Mouse (Mus musculus): ENCODE data around the gene Slx4ip. TPM values are rescaled to one million over a fixed set of nuclear protein-coding genes. Genes with fewer than 3 reads are reported as not detected.

Gene Slx4ip
- polyA plus RNA-seq, 1 experiment from 2014 or later = 9.4 TPM

DNA sequence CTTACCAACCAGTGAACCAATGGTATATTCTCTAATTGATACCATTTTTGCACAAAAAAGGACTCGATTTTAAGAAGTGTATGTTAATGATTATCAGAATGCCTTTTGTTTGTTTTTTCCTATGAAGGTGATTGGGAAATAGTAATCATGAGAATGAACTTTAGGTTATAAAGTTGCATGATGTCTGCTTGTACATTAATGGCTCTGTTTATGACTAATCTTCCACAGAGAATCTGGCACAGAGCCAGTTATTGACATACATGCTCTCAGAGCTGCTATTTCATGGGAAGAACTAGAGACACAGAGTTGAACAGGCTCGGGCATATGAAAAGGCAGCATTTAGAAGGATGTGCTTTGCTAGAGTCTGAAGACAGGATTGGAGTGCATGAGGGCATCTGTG lies 5.1 kb downstream of the Slx4ip start:
- H3K4me1 ChIP-seq (ENCODE audit: control insufficient read depth, insufficient read depth, low read length) = no peaks in the 10 kb centered on the region
- H3K4me2 ChIP-seq (ENCODE audit: low read depth) = no peak overlapping the region
- H3K36me3 ChIP-seq (ENCODE audit: control insufficient read depth, insufficient read depth, low read length) = no peaks in the 10 kb centered on the region
- H3K9ac ChIP-seq (ENCODE audit: low read length) = no peak overlapping the region
- H3K27me3 ChIP-seq (ENCODE audit: control insufficient read depth, insufficient read depth, low read length) = no peaks in the 10 kb centered on the region
- ATAC-seq (ENCODE audit: insufficient read depth, low FRiP score, low TSS enrichment) (no peak), DNase-seq (ENCODE audit: low spot score) (no peak)
- no peak overlapping the region for H3K27ac ChIP-seq (ENCODE audit: low read depth, low read length)
- H3K9me3 ChIP-seq (ENCODE audit: control insufficient read depth, low read length) = no peaks in the 10 kb centered on the region
- WGBS = 77% methylated on average over 2 of the region's 2 CpGs
- H3K4me3 ChIP-seq (ENCODE audit: low read depth, low read length) = no peak overlapping the region

DNA sequence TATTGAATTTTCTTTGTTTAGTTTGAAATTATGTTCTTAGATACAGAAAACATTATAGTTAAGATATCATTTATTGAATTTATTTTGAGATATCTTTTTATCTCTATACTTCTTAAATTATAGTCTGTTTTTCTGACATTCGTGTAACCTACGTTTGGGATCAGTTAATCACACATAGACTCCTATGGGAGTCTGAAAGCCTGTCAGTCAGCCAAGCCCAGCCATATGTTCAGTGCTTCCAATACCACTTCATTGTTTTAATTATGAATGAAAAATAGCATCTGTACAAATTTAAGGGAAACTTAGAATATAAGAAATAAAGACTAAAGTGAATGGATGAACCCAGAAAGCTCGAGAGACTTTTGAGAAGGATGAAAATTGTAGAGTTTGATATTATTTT lies 17.6 kb downstream of the Slx4ip start:
- WGBS = 79% methylated on average over 3 of the region's 3 CpGs

DNA sequence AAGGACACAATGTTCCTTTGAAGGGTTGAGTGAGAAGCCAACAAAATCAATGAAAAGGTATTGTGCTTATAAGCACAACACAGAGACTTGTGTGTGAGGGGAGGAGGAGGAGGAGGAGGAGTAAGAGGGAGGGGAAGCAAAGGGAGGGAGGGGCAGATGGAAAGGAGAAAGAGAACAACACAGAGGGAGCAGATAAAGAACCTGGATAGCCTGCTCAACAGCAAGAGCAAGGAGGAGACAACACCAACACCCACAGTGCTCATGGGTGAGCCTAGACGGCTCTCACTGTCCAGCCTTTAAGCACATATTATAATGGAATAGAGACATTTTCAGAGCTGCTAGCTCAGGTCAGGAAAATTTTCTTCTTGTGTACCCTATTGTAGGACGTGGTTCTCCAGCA lies 18.3 kb downstream of the Slx4ip start:
- Histone ChIP-seq H3K4me3 (ENCODE audit: low read depth, low read length) (no peak overlapping the region), H3K27ac (ENCODE audit: low read depth, low read length) (no peak overlapping the region), H3K4me2 (ENCODE audit: low read depth) (no peak overlapping the region), H3K27me3 (ENCODE audit: control insufficient read depth, insufficient read depth, low read length) (no peaks in the 10 kb centered on the region), H3K4me1 (ENCODE audit: control insufficient read depth, insufficient read depth, low read length) (peaks cover 5% of the 10 kb centered on the region; the same call in 1 of the 2 replicates), H3K36me3 (ENCODE audit: control insufficient read depth, insufficient read depth, low read length) (no peaks in the 10 kb centered on the region), H3K9ac (ENCODE audit: low read length) (no peak overlapping the region), H3K9me3 (ENCODE audit: control insufficient read depth, low read length) (no peaks in the 10 kb centered on the region)
- DNase-seq (ENCODE audit: low spot score) (no peak), ATAC-seq (ENCODE audit: insufficient read depth, low FRiP score, low TSS enrichment) (no peak)
- 68% methylated on average over 2 of the region's 2 CpGs for WGBS

More for the DNA sequence above, 17.6 kb downstream of the Slx4ip start:
- Histone ChIP-seq H3K4me2 (ENCODE audit: low read depth) (no peak overlapping the region), H3K9me3 (ENCODE audit: control insufficient read depth, low read length) (no peaks in the 10 kb centered on the region), H3K36me3 (ENCODE audit: control insufficient read depth, insufficient read depth, low read length) (no peaks in the 10 kb centered on the region), H3K9ac (ENCODE audit: low read length) (no peak overlapping the region), H3K4me1 (ENCODE audit: control insufficient read depth, insufficient read depth, low read length) (peaks cover 5% of the 10 kb centered on the region; the same call in 1 of the 2 replicates), H3K27me3 (ENCODE audit: control insufficient read depth, insufficient read depth, low read length) (no peaks in the 10 kb centered on the region), H3K4me3 (ENCODE audit: low read depth, low read length) (no peak overlapping the region), H3K27ac (ENCODE audit: low read depth, low read length) (no peak overlapping the region)
- ATAC-seq (ENCODE audit: insufficient read depth, low FRiP score, low TSS enrichment) (no peak), DNase-seq (ENCODE audit: low spot score) (no peak)

DNA sequence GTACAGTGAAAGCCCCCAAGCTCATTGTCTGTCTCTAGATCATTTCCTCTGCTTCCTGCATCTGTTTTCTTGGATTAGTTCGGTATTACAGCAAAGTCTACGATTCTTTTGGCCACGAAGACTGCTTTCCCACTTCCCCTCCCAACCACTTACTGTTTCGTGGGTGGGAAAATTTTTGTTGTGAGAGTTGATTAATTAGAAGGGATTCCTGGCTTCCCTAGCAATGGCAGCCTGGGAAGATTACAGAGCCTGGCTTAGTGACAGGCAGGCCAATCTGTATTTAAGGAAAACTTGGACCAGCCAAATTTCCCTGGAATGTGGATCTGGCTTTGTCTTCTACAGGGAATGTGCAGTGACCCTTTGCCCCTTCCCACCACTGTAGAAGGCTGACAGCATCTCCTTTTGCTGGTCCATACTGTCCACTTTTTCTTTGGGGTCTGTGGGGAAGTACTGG lies 21.0 kb downstream of the Slx4ip start:
- H3K4me2 ChIP-seq (ENCODE audit: low read depth) = no peak overlapping the region
- H3K27me3 ChIP-seq (ENCODE audit: control insufficient read depth, insufficient read depth, low read length) = no peaks in the 10 kb centered on the region
- no peak overlapping the region for H3K4me3 ChIP-seq (ENCODE audit: low read depth, low read length)
- no peaks in the 10 kb centered on the region for H3K9me3 ChIP-seq (ENCODE audit: control insufficient read depth, low read length)
- DNase-seq (ENCODE audit: low spot score) (no peak), ATAC-seq (ENCODE audit: insufficient read depth, low FRiP score, low TSS enrichment) (no peak)
- H3K36me3 ChIP-seq (ENCODE audit: control insufficient read depth, insufficient read depth, low read length) = no peaks in the 10 kb centered on the region
- H3K4me1 ChIP-seq (ENCODE audit: control insufficient read depth, insufficient read depth, low read length) = peaks cover 5% of the 10 kb centered on the region; the same call in 1 of the 2 replicates
- no peak overlapping the region for H3K27ac ChIP-seq (ENCODE audit: low read depth, low read length)
- 34% methylated on average over 4 of the region's 4 CpGs for WGBS
- H3K9ac ChIP-seq (ENCODE audit: low read length) = no peak overlapping the region

DNA sequence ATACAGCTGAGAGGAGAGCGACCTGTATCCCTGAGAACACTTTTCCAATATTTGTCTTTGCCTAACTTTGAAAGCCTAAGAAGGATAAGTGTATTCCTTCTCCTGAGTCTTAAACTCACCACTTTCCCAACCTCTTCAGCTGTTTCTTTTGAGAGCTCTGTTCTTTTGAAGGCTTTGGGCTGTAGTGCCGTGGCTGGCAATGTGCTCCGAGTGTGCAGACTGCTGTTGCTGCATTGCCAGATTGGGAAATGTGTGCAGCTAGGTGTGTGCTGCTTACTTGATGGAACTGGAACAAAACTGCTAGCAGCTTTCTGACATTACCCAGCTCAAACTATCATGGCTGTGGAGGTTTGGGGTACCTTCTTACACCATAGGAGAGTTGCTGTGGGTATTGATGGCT lies 22.0 kb downstream of the Slx4ip start:
- ATAC-seq (ENCODE audit: insufficient read depth, low FRiP score, low TSS enrichment) = no peak
- Histone ChIP-seq H3K9ac (ENCODE audit: low read length) (no peak overlapping the region), H3K4me1 (ENCODE audit: control insufficient read depth, insufficient read depth, low read length) (peaks cover 5% of the 10 kb centered on the region; the same call in 1 of the 2 replicates), H3K27me3 (ENCODE audit: control insufficient read depth, insufficient read depth, low read length) (no peaks in the 10 kb centered on the region), H3K36me3 (ENCODE audit: control insufficient read depth, insufficient read depth, low read length) (no peaks in the 10 kb centered on the region), H3K4me2 (ENCODE audit: low read depth) (no peak overlapping the region), H3K9me3 (ENCODE audit: control insufficient read depth, low read length) (no peaks in the 10 kb centered on the region), H3K27ac (ENCODE audit: low read depth, low read length) (no peak overlapping the region), H3K4me3 (ENCODE audit: low read depth, low read length) (no peak overlapping the region)
- 51% methylated on average over 3 of the region's 3 CpGs for WGBS
- no peak for DNase-seq (ENCODE audit: low spot score)

DNA sequence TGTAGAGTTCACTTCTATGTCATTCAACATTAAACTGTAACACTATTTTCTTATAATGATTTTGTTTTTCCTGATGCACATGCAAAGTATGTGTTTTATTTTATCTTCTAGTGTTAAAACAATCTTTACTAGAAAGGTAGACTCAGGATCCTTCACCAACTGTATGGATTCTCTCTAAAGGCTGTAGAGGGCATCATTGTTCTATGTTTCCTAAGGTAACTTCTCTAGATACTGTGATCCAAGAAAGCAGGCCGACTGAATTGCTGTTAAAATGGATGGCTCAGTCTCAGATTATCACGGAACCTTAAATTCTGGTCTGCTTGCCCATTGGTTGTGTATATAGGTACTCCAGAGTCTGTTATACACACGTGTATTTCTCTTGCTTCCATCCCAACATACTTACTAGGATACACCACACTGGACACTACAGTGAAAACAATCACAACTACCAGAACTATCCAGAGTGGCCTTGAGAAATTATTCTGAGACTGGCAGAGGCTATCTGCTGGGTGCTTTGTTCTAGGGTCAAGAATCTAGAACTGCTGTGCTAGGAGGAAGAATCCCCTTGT lies 23.4 kb downstream of the Slx4ip start:
- no peak for DNase-seq (ENCODE audit: low spot score)
- no peaks in the 10 kb centered on the region for H3K36me3 ChIP-seq (ENCODE audit: control insufficient read depth, insufficient read depth, low read length)
- H3K9ac ChIP-seq (ENCODE audit: low read length) = no peak overlapping the region
- 76% methylated on average over 3 of the region's 3 CpGs for WGBS
- H3K4me2 ChIP-seq (ENCODE audit: low read depth) = no peak overlapping the region
- H3K4me3 ChIP-seq (ENCODE audit: low read depth, low read length) = no peak overlapping the region
- H3K9me3 ChIP-seq (ENCODE audit: control insufficient read depth, low read length) = no peaks in the 10 kb centered on the region
- no peak overlapping the region for H3K27ac ChIP-seq (ENCODE audit: low read depth, low read length)
- no peak for ATAC-seq (ENCODE audit: insufficient read depth, low FRiP score, low TSS enrichment)
- no peaks in the 10 kb centered on the region for H3K27me3 ChIP-seq (ENCODE audit: control insufficient read depth, insufficient read depth, low read length)
- H3K4me1 ChIP-seq (ENCODE audit: control insufficient read depth, insufficient read depth, low read length) = peaks cover 5% of the 10 kb centered on the region; the same call in 1 of the 2 replicates

DNA sequence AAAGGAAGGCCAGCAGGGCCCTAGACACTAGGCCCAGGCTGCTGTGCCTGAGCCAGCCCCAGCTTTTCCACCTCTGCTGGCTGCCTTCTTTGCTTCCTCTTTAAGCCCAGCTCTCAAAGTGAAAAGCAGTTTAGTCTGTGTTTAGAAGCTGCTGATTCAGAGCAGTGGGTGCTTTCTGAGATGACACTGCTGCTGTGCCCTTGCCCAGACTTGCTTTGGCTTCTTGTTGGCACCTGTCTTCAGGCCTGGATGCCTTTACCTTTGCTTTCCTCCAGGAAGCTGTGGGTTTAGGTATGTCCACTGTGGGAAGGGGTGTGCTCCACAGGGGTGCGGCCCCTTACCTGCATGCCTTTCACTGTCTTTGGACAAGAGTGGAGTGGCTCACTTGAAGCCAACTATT lies 28.4 kb downstream of the Slx4ip start:
- Histone ChIP-seq H3K27ac (ENCODE audit: low read depth, low read length) (no peak overlapping the region), H3K36me3 (ENCODE audit: control insufficient read depth, insufficient read depth, low read length) (no peaks in the 10 kb centered on the region), H3K4me3 (ENCODE audit: low read depth, low read length) (no peak overlapping the region), H3K27me3 (ENCODE audit: control insufficient read depth, insufficient read depth, low read length) (no peaks in the 10 kb centered on the region), H3K4me1 (ENCODE audit: control insufficient read depth, insufficient read depth, low read length) (no peaks in the 10 kb centered on the region; the same call in 1 of the 2 replicates), H3K4me2 (ENCODE audit: low read depth) (no peak overlapping the region), H3K9ac (ENCODE audit: low read length) (no peak overlapping the region), H3K9me3 (ENCODE audit: control insufficient read depth, low read length) (no peaks in the 10 kb centered on the region)
- DNase-seq (ENCODE audit: low spot score) (no peak), ATAC-seq (ENCODE audit: insufficient read depth, low FRiP score, low TSS enrichment) (no peak)
- WGBS = 100% methylated on average over 1 of the region's 1 CpGs

DNA sequence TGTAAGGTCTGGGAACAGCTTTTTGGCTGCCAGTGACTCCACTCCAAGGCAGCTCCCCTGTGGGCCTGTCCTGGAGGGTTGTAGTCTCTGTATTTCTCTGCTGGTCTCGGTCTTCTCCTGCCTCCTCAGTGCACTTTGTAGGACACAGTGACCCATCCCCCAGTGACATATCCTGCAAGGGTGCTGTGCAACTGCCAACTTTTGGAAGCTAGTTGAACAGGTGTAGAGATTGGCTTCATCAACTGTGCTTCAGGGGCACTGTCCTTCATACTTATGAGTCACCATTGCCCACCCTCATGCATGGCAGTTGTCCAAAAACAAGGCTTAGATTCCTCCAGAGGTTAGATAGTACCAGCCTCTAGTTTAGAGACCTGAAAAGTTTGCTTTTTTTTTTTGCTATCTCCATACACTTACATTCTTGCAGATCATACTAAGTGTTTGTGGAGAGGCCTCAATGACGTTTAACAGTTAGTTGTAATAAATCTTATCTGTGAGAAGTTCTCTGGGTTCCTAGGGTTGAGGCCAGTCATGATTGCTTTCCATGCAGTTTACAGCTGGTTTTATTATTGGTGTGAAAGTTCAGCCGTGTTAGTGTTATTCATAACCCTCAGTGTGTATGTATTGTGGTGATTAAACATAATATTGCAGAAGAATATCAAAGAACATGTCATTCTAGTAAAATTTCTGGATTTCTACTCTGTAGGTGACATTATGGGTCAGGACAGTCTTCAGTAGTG lies 29.4 kb downstream of the Slx4ip start:
- Histone ChIP-seq H3K9ac (ENCODE audit: low read length) (no peak overlapping the region), H3K27ac (ENCODE audit: low read depth, low read length) (no peak overlapping the region), H3K4me2 (ENCODE audit: low read depth) (no peak overlapping the region), H3K4me3 (ENCODE audit: low read depth, low read length) (no peak overlapping the region), H3K4me1 (ENCODE audit: control insufficient read depth, insufficient read depth, low read length) (no peaks in the 10 kb centered on the region; the same call in 1 of the 2 replicates), H3K9me3 (ENCODE audit: control insufficient read depth, low read length) (no peaks in the 10 kb centered on the region), H3K27me3 (ENCODE audit: control insufficient read depth, insufficient read depth, low read length) (no peaks in the 10 kb centered on the region), H3K36me3 (ENCODE audit: control insufficient read depth, insufficient read depth, low read length) (no peaks in the 10 kb centered on the region)
- DNase-seq (ENCODE audit: low spot score) (no peak), ATAC-seq (ENCODE audit: insufficient read depth, low FRiP score, low TSS enrichment) (no peak)
- 81% methylated on average over 3 of the region's 3 CpGs for WGBS

DNA sequence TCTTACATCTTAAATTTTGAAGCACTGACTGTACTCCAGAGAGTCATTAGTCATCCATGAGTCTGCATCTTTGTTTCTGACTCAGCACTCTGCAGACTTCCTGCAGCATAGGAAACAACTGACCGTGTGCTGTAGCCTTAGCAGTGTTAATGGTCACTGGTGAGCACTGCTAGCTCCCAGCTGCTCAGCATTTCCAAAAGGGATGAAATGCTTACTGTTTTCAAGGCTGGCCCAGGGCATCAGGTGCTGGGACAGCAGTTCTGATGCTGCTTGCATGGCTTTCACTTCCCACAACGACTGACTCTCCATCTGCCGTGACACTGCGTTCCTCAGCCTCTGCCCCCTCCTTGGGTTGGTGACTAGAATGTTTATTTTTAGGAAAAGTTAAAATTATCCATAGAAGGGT lies 30.0 kb downstream of the Slx4ip start:
- 70% methylated on average over 4 of the region's 4 CpGs for WGBS
- ATAC-seq (ENCODE audit: insufficient read depth, low FRiP score, low TSS enrichment) (no peak), DNase-seq (ENCODE audit: low spot score) (no peak)

More for the DNA sequence above, 30.0 kb downstream of the Slx4ip start:
- Histone ChIP-seq H3K4me3 (ENCODE audit: low read depth, low read length) (no peak overlapping the region), H3K4me2 (ENCODE audit: low read depth) (no peak overlapping the region), H3K4me1 (ENCODE audit: control insufficient read depth, insufficient read depth, low read length) (no peaks in the 10 kb centered on the region; the same call in 1 of the 2 replicates), H3K9ac (ENCODE audit: low read length) (no peak overlapping the region), H3K27ac (ENCODE audit: low read depth, low read length) (no peak overlapping the region), H3K9me3 (ENCODE audit: control insufficient read depth, low read length) (no peaks in the 10 kb centered on the region), H3K36me3 (ENCODE audit: control insufficient read depth, insufficient read depth, low read length) (no peaks in the 10 kb centered on the region), H3K27me3 (ENCODE audit: control insufficient read depth, insufficient read depth, low read length) (no peaks in the 10 kb centered on the region)
